Mouse (Mus musculus) limb, embryonic 13.5 days (tissue): ENCODE results near the gene Hes7. TPM values are rescaled to one million over a fixed set of nuclear protein-coding genes. Genes with fewer than 3 reads are reported as not detected.
A peak's percentile ranks its signal among the peaks of the same experiment; 100 is the strongest.

Experiments
- ATAC-seq: fragments of 200-750 bp; cut with Nextera tagmentation; 2 replicates; pipeline ENCODE4 v1.8.0; 2017; ENCODE audit warnings: low read depth, moderate number of reproducible peaks, moderate TSS enrichment; ENCODE audit not compliant: low FRiP score
- H3K27ac ChIP-seq: fragments of 300-500 bp; sonication (generic); 2 replicates; pipeline ENCODE4 v1.5.1; 2015; ENCODE audit warnings: inconsistent platforms, mild to moderate bottlenecking, moderate library complexity
- H3K27me3 ChIP-seq: fragments of 300-500 bp; sonication (generic); 2 replicates; pipeline ENCODE4 v1.6.1; 2015; ENCODE audit warnings: mild to moderate bottlenecking, inconsistent platforms
- H3K36me3 ChIP-seq: fragments of 300-500 bp; sonication (generic); 2 replicates; pipeline ENCODE4 v1.6.1; 2015; ENCODE audit warnings: inconsistent platforms, mild to moderate bottlenecking, moderate library complexity
- H3K4me1 ChIP-seq: fragments of 300-500 bp; sonication (generic); 2 replicates; pipeline ENCODE4 v1.6.1; 2015; ENCODE audit warnings: inconsistent platforms
- H3K4me2 ChIP-seq: fragments of 300-500 bp; sonication (generic); replicated peaks from 2 replicates; pipeline ENCODE4 v1.6.1; 2015; ENCODE audit warnings: inconsistent platforms, mild to moderate bottlenecking, moderate library complexity
- H3K4me3 ChIP-seq: fragments of 300-500 bp; sonication (generic); 2 replicates; pipeline ENCODE4 v1.5.1; 2015; ENCODE audit warnings: moderate library complexity, mild to moderate bottlenecking, inconsistent platforms
- H3K9ac ChIP-seq: fragments of 300-500 bp; sonication (generic); 2 replicates; pipeline ENCODE4 v1.6.1; 2015; ENCODE audit warnings: mild to moderate bottlenecking, inconsistent platforms
- H3K9me3 ChIP-seq: fragments of 300-500 bp; sonication (generic); 2 replicates; pipeline ENCODE4 v1.6.1; 2016; ENCODE audit warnings: inconsistent platforms
- WGBS: fragments of 180-500 bp; shearing (Covaris S2); methylation state at CpG from one replicate; pipeline ENCODE4 v1.1.7; 2015; 5-methylcytosine and 5-hydroxymethylcytosine counted together
- polyA plus RNA-seq: library from polyadenylated mRNA; unstranded; fragments of >200 nt; fragmentation: Nextera tagmentation; extraction: Ambion mirVana; gene quantifications from 2 replicates; pipeline ENCODE4 v1.2.1, GENCODE M21; 2015

Hes7 gene
- polyA plus RNA-seq, 1 experiment from 2014 or later, result 0.74 TPM

DNA sequence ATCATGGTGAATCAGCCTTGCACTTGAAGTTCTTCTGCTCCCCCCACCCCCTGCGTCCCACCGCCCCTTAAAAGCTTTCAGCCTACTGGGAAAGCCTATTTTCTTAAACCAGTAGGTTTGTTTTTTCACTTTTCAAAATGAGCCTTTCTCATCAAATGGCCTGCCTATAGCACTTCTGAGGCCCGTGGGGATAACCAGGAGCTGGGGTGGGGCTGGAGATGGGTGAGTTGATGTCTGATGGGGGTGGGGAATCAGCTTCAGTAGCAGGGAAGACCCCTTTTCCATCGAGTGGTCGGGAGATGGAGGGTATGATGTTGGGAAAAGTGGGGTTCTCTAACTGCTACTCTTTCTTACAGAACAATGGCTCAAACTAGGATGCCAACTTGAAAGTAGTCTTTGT is 3.4 kb upstream of the Hes7 start:
- no peak overlapping the region for H3K9ac ChIP-seq
- no peaks in the 10 kb centered on the region for H3K9me3 ChIP-seq
- ATAC-seq, result no peak
- peaks cover 21% of the 10 kb centered on the region for H3K27me3 ChIP-seq
- no peak overlapping the region for H3K27ac ChIP-seq
- 51% methylated on average over 5 of the region's 5 CpGs for WGBS
- H3K36me3 ChIP-seq, result no peaks in the 10 kb centered on the region
- peak overlapping the region; percentile 92 for H3K4me2 ChIP-seq
- peaks cover 36% of the 10 kb centered on the region for H3K4me1 ChIP-seq
- no peak overlapping the region; the same call in 1 of the 2 replicates for H3K4me3 ChIP-seq

DNA sequence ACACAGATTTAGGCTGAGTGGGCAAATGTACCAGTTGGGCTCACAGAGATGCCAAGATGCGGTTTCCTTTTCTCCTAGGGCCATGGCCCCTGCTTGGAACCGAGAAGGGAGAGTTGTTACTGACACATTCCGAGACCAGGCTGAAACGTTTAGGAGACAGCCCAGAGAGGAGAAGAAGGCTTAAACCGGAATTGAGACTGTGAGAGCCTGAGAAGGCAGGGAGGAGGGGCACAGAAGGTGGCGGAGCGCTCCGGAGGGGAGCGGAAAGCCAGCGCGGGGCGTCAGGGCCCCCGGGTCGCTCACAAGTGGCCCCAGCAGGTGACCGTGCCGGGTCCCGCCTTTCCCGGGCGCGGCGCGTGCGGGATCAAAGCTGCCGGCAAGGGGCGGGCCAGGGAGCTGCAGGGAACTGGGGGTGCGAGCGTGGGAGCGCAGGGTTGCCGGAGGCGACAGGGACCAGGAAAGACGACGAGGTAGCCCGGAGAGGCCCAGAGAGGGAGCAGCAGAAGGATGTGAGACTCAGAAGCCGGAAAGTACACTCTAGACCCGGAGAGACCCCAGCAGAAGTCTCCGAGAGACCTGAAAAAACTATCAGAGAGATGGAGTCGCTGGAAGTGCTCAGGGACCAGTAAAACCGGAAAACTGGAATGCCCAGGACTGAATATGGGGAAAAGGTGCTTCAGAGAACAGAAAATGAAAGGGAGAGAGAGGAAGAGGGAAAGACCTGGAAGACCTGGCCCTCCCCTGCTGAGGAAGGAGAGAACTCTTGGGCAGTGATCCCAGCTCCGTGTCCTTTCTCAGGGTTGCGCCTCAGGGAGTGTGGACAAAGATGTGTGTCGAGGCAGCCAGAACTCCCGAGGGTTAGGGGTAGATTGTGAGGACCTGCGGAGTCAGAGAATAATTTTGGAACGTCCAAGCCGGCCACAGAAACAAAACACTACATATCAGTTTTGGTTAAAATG is 2.2 kb upstream of the Hes7 start:
- Histone ChIP-seq H3K27me3 (peaks cover 18% of the 10 kb centered on the region), H3K4me1 (peaks cover 31% of the 10 kb centered on the region), H3K9ac (peak overlapping the region; percentile 79), H3K36me3 (no peaks in the 10 kb centered on the region), H3K4me3 (peak overlapping the region; percentile 82), H3K4me2 (peak overlapping the region; percentile 92), H3K9me3 (no peaks in the 10 kb centered on the region), H3K27ac (peak overlapping the region; percentile 67)
- no peak for ATAC-seq
- WGBS, result under 1% methylated on average over 45 of the region's 45 CpGs

DNA sequence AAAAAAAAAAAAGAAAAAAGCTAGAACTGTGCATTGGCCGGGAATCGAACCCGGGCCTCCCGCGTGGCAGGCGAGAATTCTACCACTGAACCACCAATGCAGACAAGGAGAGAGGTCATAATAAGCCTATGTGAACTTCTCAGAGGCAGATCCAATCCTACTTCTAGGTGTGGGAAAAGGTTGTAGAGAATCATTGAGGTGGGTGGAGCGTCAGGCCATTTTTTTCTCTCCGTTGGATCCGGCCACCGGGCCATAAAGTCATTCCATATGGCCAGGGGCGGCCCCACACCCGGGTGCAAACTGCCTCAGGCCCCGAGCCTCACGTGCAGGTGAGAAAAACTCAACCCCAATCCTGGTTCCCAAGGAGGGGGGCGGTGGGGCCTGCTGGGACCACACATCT is 1.4 kb upstream of the Hes7 start:
- Histone ChIP-seq H3K9me3 (no peaks in the 10 kb centered on the region), H3K36me3 (no peaks in the 10 kb centered on the region), H3K4me1 (peaks cover 31% of the 10 kb centered on the region), H3K4me3 (peak overlapping the region; percentile 82), H3K27me3 (peaks cover 18% of the 10 kb centered on the region), H3K27ac (no peak overlapping the region), H3K9ac (no peak overlapping the region), H3K4me2 (peak overlapping the region; percentile 92)
- ATAC-seq, result peak; percentile 9; the same call in 1 of the 2 replicates
- 0% methylated on average over 15 of the region's 15 CpGs for WGBS

DNA sequence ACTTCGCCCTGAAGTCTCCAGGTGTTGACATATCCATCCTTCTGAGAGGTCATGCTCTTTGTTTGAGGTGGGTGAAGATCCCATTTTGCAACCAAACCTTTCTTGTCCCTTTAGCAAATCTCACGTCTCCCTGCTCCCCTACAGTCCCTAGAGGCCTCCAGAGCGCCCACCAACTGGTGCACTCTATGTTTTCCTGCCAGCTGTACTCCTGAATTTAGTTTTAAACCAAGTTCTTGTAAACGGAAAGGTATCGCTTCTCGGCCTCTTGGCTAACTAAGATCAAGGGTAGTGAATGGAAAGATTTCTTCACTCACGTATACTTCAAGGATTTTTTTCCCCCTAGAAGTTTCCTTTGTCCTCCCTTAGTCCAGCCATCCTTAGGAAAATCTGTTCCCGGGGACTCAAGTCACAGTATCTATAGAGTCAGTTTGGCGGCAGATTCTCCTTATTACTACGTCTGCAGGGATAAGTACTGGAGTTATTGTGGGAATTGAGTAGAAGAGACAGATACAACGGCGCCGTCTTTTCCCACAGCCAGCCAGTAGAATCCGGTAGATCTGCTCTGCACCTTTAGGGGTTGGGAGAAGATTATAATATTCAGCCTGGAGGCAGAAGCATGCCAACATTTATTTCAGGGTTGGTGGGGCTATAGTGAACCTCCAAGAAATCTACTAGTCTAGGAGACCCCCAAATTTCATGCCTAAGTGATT is 603 bp upstream of the Hes7 start:
- no peaks in the 10 kb centered on the region for H3K9me3 ChIP-seq
- H3K4me3 ChIP-seq, result peak overlapping the region; percentile 82
- H3K36me3 ChIP-seq, result no peaks in the 10 kb centered on the region
- WGBS, result 27% methylated on average over 14 of the region's 14 CpGs
- ATAC-seq, result no peak
- peaks cover 18% of the 10 kb centered on the region for H3K27me3 ChIP-seq
- peaks cover 31% of the 10 kb centered on the region for H3K4me1 ChIP-seq
- 0 out of 2 replicates have a peak overlapping the region, but pooled peaks have one; percentile 55 for H3K9ac ChIP-seq
- H3K27ac ChIP-seq, result no peak overlapping the region
- peak overlapping the region; percentile 92 for H3K4me2 ChIP-seq

DNA sequence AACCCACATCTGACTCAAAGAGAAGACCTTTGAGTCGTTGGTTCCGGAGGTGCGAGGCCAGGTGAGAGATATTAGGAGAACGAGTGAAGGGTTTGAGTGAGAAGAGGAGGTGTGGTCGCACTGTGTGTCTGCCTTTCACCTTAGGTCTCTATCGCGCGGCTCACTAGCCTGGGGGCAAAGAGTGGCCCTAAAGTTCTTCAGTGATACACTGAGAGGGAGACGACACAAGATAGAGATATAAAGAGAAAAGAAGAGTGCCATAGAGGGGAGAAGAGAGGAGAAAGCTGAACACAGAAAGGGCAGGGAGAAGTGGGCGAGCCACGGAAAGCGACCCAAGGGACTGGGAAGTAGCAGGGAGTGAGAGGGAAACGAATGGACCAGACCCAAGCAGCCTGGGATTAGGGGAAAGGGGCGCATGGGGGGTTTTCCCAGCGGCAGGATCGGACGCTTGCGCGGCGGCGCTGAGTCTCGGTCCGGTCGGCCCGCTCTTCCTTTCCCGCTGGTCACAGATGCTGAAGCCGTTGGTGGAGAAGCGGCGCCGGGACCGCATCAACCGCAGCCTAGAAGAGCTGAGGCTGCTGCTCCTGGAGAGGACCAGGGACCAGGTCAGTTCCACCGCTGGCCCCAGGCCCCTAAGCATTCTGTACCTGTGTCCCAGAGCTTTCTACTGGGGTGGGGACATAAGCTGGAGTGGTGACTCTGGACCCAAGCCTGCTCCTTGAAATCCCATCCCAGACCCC is 967 bp downstream of the Hes7 start:
- Histone ChIP-seq H3K27me3 (peaks cover 13% of the 10 kb centered on the region; the same call in 1 of the 2 replicates), H3K27ac (peak overlapping the region; percentile 11; the same call in 1 of the 2 replicates), H3K36me3 (no peaks in the 10 kb centered on the region), H3K9me3 (no peaks in the 10 kb centered on the region), H3K4me3 (peak overlapping the region; percentile 82), H3K9ac (peak overlapping the region; percentile 79), H3K4me1 (peaks cover 37% of the 10 kb centered on the region), H3K4me2 (peak overlapping the region; percentile 92)
- ATAC-seq, result no peak
- WGBS, result under 1% methylated on average over 31 of the region's 33 CpGs

DNA sequence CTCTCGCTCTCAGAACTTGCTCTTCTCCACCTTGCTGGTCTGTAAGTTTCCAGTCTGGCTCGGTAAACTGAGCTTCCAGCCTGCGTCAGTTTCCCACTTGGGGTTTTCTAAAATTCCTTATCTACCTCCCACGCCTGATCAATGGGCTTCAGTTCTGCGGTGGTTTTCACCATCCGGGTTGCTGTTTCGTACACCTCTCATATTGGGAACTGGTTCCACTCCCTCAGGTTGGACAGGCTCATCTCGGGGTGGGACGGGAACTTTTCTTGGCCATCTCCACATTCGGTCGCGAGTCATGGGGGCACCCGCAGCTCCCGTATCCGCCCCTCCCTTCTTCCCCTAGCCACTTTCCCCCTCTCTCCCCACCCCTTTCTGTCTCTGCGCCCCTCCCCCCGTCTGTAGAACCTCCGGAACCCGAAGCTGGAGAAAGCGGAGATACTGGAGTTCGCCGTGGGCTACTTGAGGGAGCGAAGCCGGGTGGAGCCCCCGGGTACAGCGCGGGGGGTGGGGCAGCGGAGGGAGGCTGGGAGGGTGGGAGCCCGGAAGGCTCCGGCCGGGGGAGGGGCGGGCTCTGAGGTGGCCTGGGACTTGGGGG is 1.6 kb downstream of the Hes7 start:
- Histone ChIP-seq H3K36me3 (no peaks in the 10 kb centered on the region), H3K27me3 (peaks cover 9% of the 10 kb centered on the region; the same call in 1 of the 2 replicates), H3K9me3 (no peaks in the 10 kb centered on the region), H3K4me1 (peaks cover 41% of the 10 kb centered on the region), H3K4me2 (peak overlapping the region; percentile 92), H3K9ac (peak overlapping the region; percentile 79), H3K27ac (peak overlapping the region; percentile 87), H3K4me3 (peak overlapping the region; percentile 82)
- WGBS, result under 1% methylated on average over 31 of the region's 32 CpGs
- ATAC-seq, result no peak

DNA sequence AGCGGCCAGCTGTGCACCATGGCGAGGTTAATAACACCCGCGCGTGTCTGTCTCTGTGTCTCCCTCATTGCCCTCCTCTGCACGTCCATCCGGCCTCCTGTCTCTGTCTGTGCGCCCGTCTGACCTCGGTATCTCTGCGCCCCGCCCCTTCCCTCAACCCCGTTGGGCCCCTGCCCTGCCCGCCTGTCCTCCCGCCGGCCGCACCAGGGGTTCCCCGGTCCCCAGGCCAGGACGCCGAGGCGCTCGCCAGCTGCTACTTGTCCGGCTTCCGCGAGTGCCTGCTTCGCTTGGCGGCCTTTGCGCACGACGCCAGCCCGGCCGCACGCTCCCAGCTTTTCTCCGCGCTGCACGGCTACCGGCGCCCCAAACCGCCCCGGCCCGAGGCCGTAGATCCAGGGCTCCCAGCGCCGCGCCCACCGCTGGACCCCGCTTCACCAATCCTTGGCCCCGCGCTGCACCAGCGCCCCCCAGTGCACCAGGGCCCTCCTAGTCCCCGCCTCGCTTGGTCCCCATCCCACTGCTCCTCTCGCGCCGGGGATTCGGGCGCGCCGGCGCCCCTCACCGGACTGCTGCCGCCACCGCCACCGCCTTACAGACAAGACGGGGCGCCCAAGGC is 2.2 kb downstream of the Hes7 start, which contains the start of gene 9130213A22Rik:
9130213A22Rik (minus strand) TSS at position 254 of the 616 bp plus-strand sequence.
- 1% methylated on average over 66 of the region's 66 CpGs for WGBS
- peak within 1 kb of the TSS; percentile 79 for H3K9ac ChIP-seq
- ATAC-seq, result peak; percentile 70
- H3K4me1 ChIP-seq, result peaks cover 39% of the 10 kb centered on the region
- H3K9me3 ChIP-seq, result no peaks in the 10 kb centered on the region
- H3K36me3 ChIP-seq, result no peaks in the 10 kb centered on the region
- peak within 1 kb of the TSS; percentile 82 for H3K4me3 ChIP-seq
- peak within 1 kb of the TSS; percentile 92 for H3K4me2 ChIP-seq
- peaks cover 12% of the 10 kb centered on the region; the same call in 1 of the 2 replicates for H3K27me3 ChIP-seq
- H3K27ac ChIP-seq, result peak within 1 kb of the TSS; percentile 87

DNA sequence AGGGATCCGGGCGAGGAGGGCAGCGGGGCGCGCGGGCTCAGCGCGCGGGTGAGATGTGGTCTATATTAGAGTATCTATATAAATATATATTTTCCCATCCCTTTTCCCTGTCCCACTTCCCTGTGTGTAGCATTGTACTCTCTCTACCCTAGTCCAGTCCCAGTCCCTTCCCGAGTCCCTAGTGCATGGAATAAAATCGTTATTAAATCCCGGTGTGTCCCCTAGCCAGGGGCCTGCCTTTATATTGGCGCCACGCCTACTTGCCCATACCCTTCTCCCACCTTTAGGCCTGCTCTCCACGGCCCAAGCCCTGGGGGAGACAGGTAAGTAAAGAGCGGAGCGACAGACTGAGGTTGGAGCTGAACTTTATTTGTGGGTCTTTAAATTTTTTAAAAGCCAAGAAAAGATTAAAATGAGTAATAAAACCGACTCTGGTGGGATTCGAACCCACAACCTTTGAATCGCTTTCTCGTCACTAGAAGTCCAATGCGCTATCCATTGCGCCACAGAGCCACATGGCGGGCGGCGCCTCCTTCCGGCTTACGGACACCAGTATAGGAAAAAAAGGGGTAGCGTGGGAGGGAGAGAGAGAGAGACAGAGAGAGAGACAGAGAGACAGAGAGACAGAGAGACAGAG is 3.0 kb downstream of the Hes7 start:
- peaks cover 39% of the 10 kb centered on the region for H3K4me1 ChIP-seq
- H3K36me3 ChIP-seq, result no peaks in the 10 kb centered on the region
- WGBS, result under 1% methylated on average over 29 of the region's 29 CpGs
- H3K27me3 ChIP-seq, result peaks cover 12% of the 10 kb centered on the region; the same call in 1 of the 2 replicates
- ATAC-seq, result 0 out of 2 replicates have a peak, but pooled peaks have one; percentile 0
- peak overlapping the region; percentile 87 for H3K27ac ChIP-seq
- H3K4me3 ChIP-seq, result peak overlapping the region; percentile 82
- no peaks in the 10 kb centered on the region for H3K9me3 ChIP-seq
- peak overlapping the region; percentile 92 for H3K4me2 ChIP-seq
- H3K9ac ChIP-seq, result peak overlapping the region; percentile 79

DNA sequence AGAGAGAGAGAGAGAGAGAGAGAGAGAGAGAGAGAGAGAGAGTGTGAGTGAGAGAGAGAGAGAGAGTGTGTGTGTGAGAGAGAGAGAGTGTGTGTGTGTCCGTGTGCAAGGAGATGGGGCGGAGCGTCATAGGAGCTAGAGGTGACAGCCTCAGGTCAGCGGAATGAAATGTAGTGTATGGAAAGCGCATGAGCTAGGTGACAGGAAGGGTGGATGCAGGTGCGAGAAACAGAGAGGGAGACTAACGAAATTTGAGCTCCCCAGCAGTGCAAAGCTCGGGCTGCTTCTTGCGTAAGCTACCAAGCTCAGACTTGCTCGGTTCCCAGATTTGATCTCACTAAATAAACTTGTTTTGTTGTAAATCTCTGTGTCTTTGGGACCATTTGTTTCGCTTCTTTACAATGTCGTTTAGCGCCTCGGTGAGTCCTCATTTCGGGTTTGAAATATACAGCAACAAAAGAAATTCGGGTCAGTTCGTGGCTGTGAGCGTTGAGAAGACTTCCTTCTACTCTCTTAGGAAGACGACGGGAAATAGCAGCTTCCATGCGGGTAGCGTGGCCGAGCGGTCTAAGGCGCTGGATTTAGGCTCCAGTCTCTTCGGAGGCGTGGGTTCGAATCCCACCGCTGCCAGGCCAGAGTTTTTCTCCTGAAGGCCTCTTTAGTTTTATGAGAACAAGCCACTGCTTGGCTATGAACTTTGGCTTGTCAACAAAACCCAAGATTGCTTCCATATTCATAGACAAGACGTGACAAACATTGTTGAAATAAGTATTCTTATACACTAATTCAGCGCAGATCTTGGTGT is 3.7 kb downstream of the Hes7 start:
- Histone ChIP-seq H3K4me3 (peak overlapping the region; percentile 82), H3K4me1 (peaks cover 37% of the 10 kb centered on the region), H3K27me3 (peaks cover 12% of the 10 kb centered on the region; the same call in 1 of the 2 replicates), H3K9ac (peak overlapping the region; percentile 61), H3K27ac (peak overlapping the region; percentile 80; the same call in 1 of the 2 replicates), H3K4me2 (peak overlapping the region; percentile 92), H3K36me3 (no peaks in the 10 kb centered on the region), H3K9me3 (no peaks in the 10 kb centered on the region)
- peak; percentile 66 for ATAC-seq
- WGBS, result under 1% methylated on average over 31 of the region's 31 CpGs

DNA sequence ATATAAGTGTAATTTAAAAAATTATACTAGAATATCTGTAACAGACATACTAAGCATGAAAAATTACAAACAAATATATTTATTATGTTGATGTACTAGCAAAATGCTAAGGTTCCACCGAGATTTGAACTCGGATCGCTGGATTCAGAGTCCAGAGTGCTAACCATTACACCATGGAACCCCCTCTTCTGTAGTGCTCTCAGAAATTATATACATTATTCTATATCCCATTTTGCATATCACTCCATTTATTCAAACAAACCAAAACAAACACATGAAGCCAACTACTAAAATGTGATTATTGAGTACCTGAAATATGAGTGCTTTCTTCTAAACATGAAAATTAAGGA is 4.3 kb downstream of the Hes7 start:
- H3K9me3 ChIP-seq, result no peaks in the 10 kb centered on the region
- peaks cover 31% of the 10 kb centered on the region for H3K4me1 ChIP-seq
- no peak overlapping the region for H3K27ac ChIP-seq
- peak overlapping the region; percentile 82 for H3K4me3 ChIP-seq
- H3K27me3 ChIP-seq, result peaks cover 12% of the 10 kb centered on the region; the same call in 1 of the 2 replicates
- WGBS, result under 1% methylated on average over 3 of the region's 3 CpGs
- H3K4me2 ChIP-seq, result peak overlapping the region; percentile 92
- ATAC-seq, result peak; percentile 64
- H3K36me3 ChIP-seq, result no peaks in the 10 kb centered on the region
- no peak overlapping the region for H3K9ac ChIP-seq
